8 mouse cellular contexts compared by ENCODE assay signal in the genomic region with DNA sequence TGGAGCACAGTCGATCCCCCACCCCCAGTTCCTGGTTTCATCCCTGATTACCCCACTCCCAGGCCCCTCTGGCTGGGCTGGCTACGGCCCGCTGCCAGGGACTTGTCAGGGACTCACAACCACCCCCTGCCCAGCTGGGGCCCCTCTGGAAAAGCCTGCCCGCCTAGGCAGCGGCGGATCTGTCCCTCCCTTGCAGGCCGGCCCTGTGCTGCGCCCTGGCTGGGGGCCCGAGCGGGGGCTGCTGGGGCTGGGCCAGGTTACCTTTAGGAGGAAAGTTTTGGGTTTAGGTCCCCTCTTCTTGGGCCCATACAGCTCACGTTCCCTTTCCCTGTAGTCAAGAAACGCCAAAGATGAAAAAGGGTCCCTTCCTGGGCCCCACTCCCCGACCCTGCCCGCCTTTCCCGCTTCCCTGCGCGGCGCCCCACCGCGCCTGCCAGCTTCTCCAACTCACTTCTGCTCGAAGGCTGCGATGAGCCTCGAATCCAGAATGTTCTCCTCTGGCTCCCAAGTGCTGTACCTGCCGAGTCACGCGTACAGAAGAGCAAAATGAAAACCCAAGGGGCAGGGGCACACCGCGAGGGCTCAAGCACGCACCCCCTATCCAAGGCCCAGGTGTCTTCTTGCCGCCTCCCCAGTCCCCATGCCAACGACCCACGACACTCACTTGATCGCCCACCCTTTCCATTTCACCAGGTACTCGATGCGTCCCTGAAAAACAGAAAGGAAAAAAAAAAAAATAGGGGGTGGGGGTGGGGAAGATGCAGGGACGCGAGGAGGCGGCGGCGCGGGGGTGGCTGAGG. TPM values are rescaled to one million over a fixed set of nuclear protein-coding genes. Genes with fewer than 3 reads are reported as not detected.
DNase-seq lines count a peak whose midpoint lies in the region; ATAC-seq and TF ChIP-seq lines count a peak whose summit lies in the region.

No protein-coding gene starts in this region.

- H3K4me2 ChIP-seq in hindbrain, postnatal 0 days (ENCODE audit: low read depth, low read length), result peak overlapping the region; percentile 100
- H3K4me2 ChIP-seq in liver, embryonic 15.5 days, result peak overlapping the region; percentile 91

- TF ChIP-seq POLR2A in embryonic fibroblast, embryonic 13.5 days (IDR thresholded peaks at IDR 0.05; ENCODE audit: low read depth, low read length), result no peak
- TF ChIP-seq POLR2A in olfactory bulb, adult 2 months (IDR thresholded peaks at IDR 0.05; ENCODE audit: insufficient read depth, low read depth, low read length), result no peak

- no peak for TF ChIP-seq CTCF in embryonic fibroblast, embryonic 13.5 days (IDR thresholded peaks at IDR 0.05; ENCODE audit: borderline replicate concordance, insufficient read depth, low read length)
- no peak for TF ChIP-seq CTCF in hindbrain, postnatal 0 days (IDR thresholded peaks at IDR 0.05; ENCODE audit: low read depth)
- no peak for TF ChIP-seq CTCF in olfactory bulb, adult 2 months (IDR thresholded peaks at IDR 0.05; ENCODE audit: insufficient read depth, low read depth, low read length)

- H3K4me3 ChIP-seq in embryonic fibroblast, embryonic 13.5 days (ENCODE audit: insufficient read depth, low read length), result peak overlapping the region; percentile 58
- peak overlapping the region; percentile 83 for H3K4me3 ChIP-seq in hindbrain, postnatal 0 days (ENCODE audit: low read length)
- H3K4me3 ChIP-seq in liver, embryonic 15.5 days (replicated peaks), result peak overlapping the region; percentile 77
- H3K4me3 ChIP-seq in olfactory bulb, adult 2 months (ENCODE audit: insufficient read depth, low read depth, low read length), result peak overlapping the region; percentile 76

- WGBS in hindbrain, postnatal 0 days, result under 1% methylated on average over 39 of the region's 41 CpGs
- WGBS in liver, embryonic 15.5 days (ENCODE audit: insufficient replicate concordance), result under 1% methylated on average over 41 of the region's 41 CpGs
- WGBS in olfactory bulb, adult 2 months, result under 1% methylated on average over 41 of the region's 41 CpGs

- no peaks in the 10 kb centered on the region for H3K9me3 ChIP-seq in hindbrain, postnatal 0 days (ENCODE audit: low read length)
- H3K9me3 ChIP-seq in liver, embryonic 15.5 days (replicated peaks), result no peaks in the 10 kb centered on the region

- peak; percentile 50 for DNase-seq in ovary, postnatal 10 days (ENCODE audit: low spot score)
- no peak for DNase-seq in ovary, postnatal 14 days (ENCODE audit: low spot score)
- peak; percentile 36 for DNase-seq in adrenal gland, postnatal 25 days
- peak; percentile 73 for DNase-seq in hindbrain, postnatal 0 days (ENCODE audit: low spot score)
- no peak for DNase-seq in T-cell, adult 2 months (ENCODE audit: low spot score)

- no peaks in the 10 kb centered on the region for H3K27me3 ChIP-seq in hindbrain, postnatal 0 days (ENCODE audit: insufficient read depth, low read length)
- H3K27me3 ChIP-seq in liver, embryonic 15.5 days, result peaks cover 11% of the 10 kb centered on the region; the same call in 1 of the 2 replicates

- peak overlapping the region; percentile 80 for H3K9ac ChIP-seq in hindbrain, postnatal 0 days (replicated peaks; ENCODE audit: low read length)
- peak overlapping the region; percentile 73 for H3K9ac ChIP-seq in liver, embryonic 15.5 days

- H3K36me3 ChIP-seq in hindbrain, postnatal 0 days (ENCODE audit: insufficient read depth, low read length), result no peaks in the 10 kb centered on the region
- peaks cover 10% of the 10 kb centered on the region; the same call in 1 of the 2 replicates for H3K36me3 ChIP-seq in liver, embryonic 15.5 days (replicated peaks)

- peak overlapping the region; percentile 81 for H3K27ac ChIP-seq in embryonic fibroblast, embryonic 13.5 days (ENCODE audit: insufficient read depth, low read length)
- peak overlapping the region; percentile 95 for H3K27ac ChIP-seq in hindbrain, postnatal 0 days
- peak overlapping the region; percentile 59; the same call in 1 of the 2 replicates for H3K27ac ChIP-seq in liver, embryonic 15.5 days (replicated peaks)
- H3K27ac ChIP-seq in olfactory bulb, adult 2 months (ENCODE audit: insufficient read depth, low read depth, low read length), result peak overlapping the region; percentile 94

- peak; percentile 0; the same call in 1 of the 2 replicates for ATAC-seq in hindbrain, postnatal 0 days
- peak; percentile 26; the same call in 1 of the 2 replicates for ATAC-seq in liver, embryonic 15.5 days (ENCODE audit: insufficient read depth)

- H3K4me1 ChIP-seq in embryonic fibroblast, embryonic 13.5 days (ENCODE audit: control insufficient read depth, insufficient read depth, low read length), result no peaks in the 10 kb centered on the region
- H3K4me1 ChIP-seq in hindbrain, postnatal 0 days (ENCODE audit: insufficient read depth, low read length), result peaks cover 16% of the 10 kb centered on the region
- H3K4me1 ChIP-seq in liver, embryonic 15.5 days (replicated peaks), result peaks cover 40% of the 10 kb centered on the region
- H3K4me1 ChIP-seq in olfactory bulb, adult 2 months (ENCODE audit: control insufficient read depth, insufficient read depth, low read length), result peaks cover 34% of the 10 kb centered on the region

RNA-seq across cellular contexts. Expression of gene Npcd, which starts 0.6 kb away (rescaled TPM):
- total RNA-seq in adrenal gland, postnatal 25 days (2021), result 1.7 and 2.6 TPM in 2 replicates
- 1.0 TPM in 1 of 2 replicates, not detected in the other for polyA plus RNA-seq in embryonic fibroblast, embryonic 13.5 days (2011; ENCODE audit: insufficient read length, low read depth, missing spikeins)
- 5.4 and 12.6 TPM in 2 replicates for total RNA-seq in hindbrain, postnatal 0 days (2014; rRNA removed)
- 2.4 and 2.7 TPM in 2 replicates for polyA plus RNA-seq in hindbrain, postnatal 0 days (2015; fragmentation: Nextera tagmentation; extraction: Ambion mirVana)
- polyA plus RNA-seq in liver, embryonic 15.5 days (2015; fragmentation: Nextera tagmentation; extraction: Ambion mirVana), result not detected in 2 replicates
- not detected in 2 replicates for polyA plus RNA-seq in olfactory bulb, adult 2 months (2012; ENCODE audit: insufficient read depth, insufficient read length, low replicate concordance, missing spikeins)

RNA-seq across cellular contexts. Expression of gene Cbx6, which starts 1.0 kb away (rescaled TPM):
- 55.3 and 73.0 TPM in 2 replicates for total RNA-seq in adrenal gland, postnatal 25 days (2021)
- polyA plus RNA-seq in embryonic fibroblast, embryonic 13.5 days (2011; ENCODE audit: insufficient read length, low read depth, missing spikeins), result 63.7 and 89.0 TPM in 2 replicates
- 92.4 and 107 TPM in 2 replicates for total RNA-seq in hindbrain, postnatal 0 days (2014; rRNA removed)
- polyA plus RNA-seq in hindbrain, postnatal 0 days (2015; fragmentation: Nextera tagmentation; extraction: Ambion mirVana), result 51.6 and 56.6 TPM in 2 replicates
- 6.7 and 8.1 TPM in 2 replicates for polyA plus RNA-seq in liver, embryonic 15.5 days (2015; fragmentation: Nextera tagmentation; extraction: Ambion mirVana)
- not detected in 2 replicates for polyA plus RNA-seq in olfactory bulb, adult 2 months (2012; ENCODE audit: insufficient read depth, insufficient read length, low replicate concordance, missing spikeins)

RNA-seq across cellular contexts. Expression of gene Nptxr, which starts 28.9 kb away (rescaled TPM):
- total RNA-seq in adrenal gland, postnatal 25 days (2021), result 4.6 and 6.8 TPM in 2 replicates
- polyA plus RNA-seq in embryonic fibroblast, embryonic 13.5 days (2011; ENCODE audit: insufficient read length, low read depth, missing spikeins), result 7.5 and 9.7 TPM in 2 replicates
- 226 and 245 TPM in 2 replicates for total RNA-seq in hindbrain, postnatal 0 days (2014; rRNA removed)
- 59.9 and 68.5 TPM in 2 replicates for polyA plus RNA-seq in hindbrain, postnatal 0 days (2015; fragmentation: Nextera tagmentation; extraction: Ambion mirVana)
- 0.08 and 0.17 TPM in 2 replicates for polyA plus RNA-seq in liver, embryonic 15.5 days (2015; fragmentation: Nextera tagmentation; extraction: Ambion mirVana)
- polyA plus RNA-seq in olfactory bulb, adult 2 months (2012; ENCODE audit: insufficient read depth, insufficient read length, low replicate concordance, missing spikeins), result 326 TPM in 1 of 2 replicates, not detected in the other

RNA-seq across cellular contexts. Expression of gene Dnal4, which starts 55.8 kb away (rescaled TPM):
- total RNA-seq in adrenal gland, postnatal 25 days (2021), result 17.7 and 23.1 TPM in 2 replicates
- polyA plus RNA-seq in embryonic fibroblast, embryonic 13.5 days (2011; ENCODE audit: insufficient read length, low read depth, missing spikeins), result 20.9 and 25.2 TPM in 2 replicates
- total RNA-seq in hindbrain, postnatal 0 days (2014; rRNA removed), result 42.7 and 50.3 TPM in 2 replicates
- 54.0 and 56.7 TPM in 2 replicates for polyA plus RNA-seq in hindbrain, postnatal 0 days (2015; fragmentation: Nextera tagmentation; extraction: Ambion mirVana)
- 7.7 and 9.0 TPM in 2 replicates for polyA plus RNA-seq in liver, embryonic 15.5 days (2015; fragmentation: Nextera tagmentation; extraction: Ambion mirVana)
- not detected in 2 replicates for polyA plus RNA-seq in olfactory bulb, adult 2 months (2012; ENCODE audit: insufficient read depth, insufficient read length, low replicate concordance, missing spikeins)

RNA-seq across cellular contexts. Expression of gene Apobec3, which starts 58.0 kb away (rescaled TPM):
- total RNA-seq in adrenal gland, postnatal 25 days (2021), result 17.5 and 25.0 TPM in 2 replicates
- polyA plus RNA-seq in embryonic fibroblast, embryonic 13.5 days (2011; ENCODE audit: insufficient read length, low read depth, missing spikeins), result 19.7 and 35.3 TPM in 2 replicates
- total RNA-seq in hindbrain, postnatal 0 days (2014; rRNA removed), result 3.5 and 5.3 TPM in 2 replicates
- 3.9 and 4.5 TPM in 2 replicates for polyA plus RNA-seq in hindbrain, postnatal 0 days (2015; fragmentation: Nextera tagmentation; extraction: Ambion mirVana)
- polyA plus RNA-seq in liver, embryonic 15.5 days (2015; fragmentation: Nextera tagmentation; extraction: Ambion mirVana), result 33.5 and 34.5 TPM in 2 replicates
- polyA plus RNA-seq in olfactory bulb, adult 2 months (2012; ENCODE audit: insufficient read depth, insufficient read length, low replicate concordance, missing spikeins), result 702 TPM in 1 of 2 replicates, not detected in the other

Comparison
In these comparisons a context has a peak if more than half of its experiments do, and no peak if none do; other contexts are left out.
1. DNase-seq: peak in ovary, postnatal 10 days (single experiment), adrenal gland, postnatal 25 days (single experiment) and hindbrain, postnatal 0 days (single experiment); none in ovary, postnatal 14 days (single experiment) and T-cell, adult 2 months (single experiment).
2. Peak in every context shown above with its lines, with median percentiles within 50 percentile points of each other: H3K27ac ChIP-seq and H3K4me3 ChIP-seq.